Mouse (Mus musculus) megakaryocyte-erythroid progenitor cell, adult 5-6 weeks (primary cell): ENCODE results near the gene Sf3a1. TPM values are rescaled to one million over a fixed set of nuclear protein-coding genes. Genes with fewer than 3 reads are reported as not detected.
A peak's percentile ranks its signal among the peaks of the same experiment; 100 is the strongest.

Source experiments
- ATAC-seq: replicated peaks from 2 replicates; pipeline ENCODE4 v1.8.0; 2016; ENCODE audit warnings: mild to moderate bottlenecking, inconsistent platforms; ENCODE audit not compliant: severe bottlenecking, poor library complexity, low FRiP score, low TSS enrichment
- total RNA-seq, 2 experiments: library from RNA; stranded (forward) in 1 of 2; stranded (reverse) in 1 of 2; fragments of 200-1000, 215-1000 nt in 1 of 2; fragments of >200 nt in 1 of 2; fragmentation: Nextera tagmentation in 1 of 2; gene quantifications; 2 replicates each; pipeline ENCODE4 v1.2.3; 2014 to 2017

Gene Sf3a1
- total RNA-seq, 2 experiments from 2014 or later: 64.9 to 74.9 TPM

DNA sequence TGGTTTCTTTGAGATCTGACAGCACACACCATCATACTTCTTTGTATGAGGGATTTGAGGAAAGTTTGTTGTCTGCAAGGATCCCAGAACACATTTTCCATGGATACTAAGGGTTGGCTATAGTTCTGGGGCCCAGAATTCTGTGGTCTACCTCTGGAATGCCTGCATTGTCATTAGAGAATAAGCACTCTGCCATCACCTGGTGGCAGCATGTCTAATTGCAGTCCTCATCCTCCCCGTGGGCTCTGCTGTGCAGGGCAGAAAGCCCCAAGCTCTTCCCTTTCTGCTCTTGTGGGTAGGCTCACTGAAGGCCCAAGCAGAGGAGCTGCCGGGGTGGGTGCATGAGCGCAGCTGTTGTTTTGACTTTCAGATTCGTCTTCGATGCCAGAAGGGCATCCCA, 49.4 kb downstream of the Sf3a1 start:
- peak; percentile 64 for ATAC-seq

DNA sequence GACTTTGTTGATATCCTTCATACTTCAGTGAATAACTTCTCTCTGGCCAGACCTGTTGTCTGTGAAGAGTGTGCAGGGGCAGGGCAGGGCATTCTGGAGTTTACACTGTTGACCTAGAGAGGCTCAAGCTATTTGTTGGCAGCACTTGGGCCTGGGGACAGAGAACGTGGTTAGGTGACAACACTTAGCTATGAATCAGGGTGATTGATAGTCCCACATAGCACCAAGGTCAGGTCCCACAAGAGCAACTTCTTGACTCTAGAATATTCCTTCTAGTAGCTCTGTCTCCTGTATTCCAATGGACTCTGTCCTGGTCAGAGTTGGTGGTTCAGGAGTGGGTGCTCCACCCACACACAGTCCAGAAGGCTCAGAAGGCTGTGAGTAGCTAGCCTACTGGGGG, 50.6 kb downstream of the Sf3a1 start:
- ATAC-seq: no peak

DNA sequence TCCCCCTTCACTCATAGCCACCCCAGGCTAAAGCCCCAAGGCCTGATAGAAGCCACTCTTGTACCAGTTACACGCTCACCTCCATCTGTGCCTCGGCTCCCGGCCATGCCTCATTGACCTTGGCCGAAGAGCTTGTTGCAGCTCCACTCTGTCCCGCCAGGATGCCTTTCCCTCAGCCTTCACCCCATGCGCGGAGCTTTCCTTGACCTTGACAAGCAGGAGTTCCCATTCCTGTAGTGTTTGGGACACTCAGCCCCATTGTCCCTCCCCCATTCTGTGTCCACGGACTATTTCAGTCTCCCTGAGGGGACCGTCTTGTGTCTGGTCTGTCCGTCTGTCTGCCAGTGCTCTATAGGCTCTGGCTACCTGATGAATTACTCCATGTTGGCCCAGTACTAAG, 53.0 kb downstream of the Sf3a1 start:
- no peak for ATAC-seq

GRCm38 (mm10) chr11:4214572-4214971, 54.4 kb downstream of the Sf3a1 start:
- no peak for ATAC-seq

DNA sequence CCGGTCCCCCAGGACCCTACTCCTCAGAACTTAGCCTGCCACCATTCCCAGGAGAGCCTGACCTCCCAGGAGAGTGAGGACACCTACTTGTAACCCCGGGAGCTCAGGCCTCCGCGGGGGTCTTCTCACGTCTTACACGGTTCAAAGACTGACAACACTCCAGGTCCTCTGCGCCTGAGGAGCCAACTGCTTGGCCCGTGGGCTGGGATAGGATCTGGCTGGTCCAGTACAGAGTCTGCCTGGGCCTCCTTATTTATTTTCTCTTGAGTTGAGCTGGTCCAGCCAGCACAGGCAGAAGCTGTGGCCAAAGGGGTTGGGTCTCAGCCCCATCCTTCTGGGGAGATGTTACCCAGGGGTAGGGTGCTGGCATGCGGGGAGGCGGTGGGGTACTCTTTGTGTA, 54.9 kb downstream of the Sf3a1 start:
- no peak for ATAC-seq

GRCm38 (mm10) chr11:4216248-4217000, 56.3 kb downstream of the Sf3a1 start:
- no peak for ATAC-seq

- peak; percentile 93 for ATAC-seq
Measured at GRCm38 (mm10) chr11:4217914-4218629, 57.9 kb downstream of the Sf3a1 start, which contains the start of gene Castor1. Castor1 (plus strand) TSS chr11:4218225.

GRCm38 (mm10) chr11:4218637-4219036, 58.5 kb downstream of the Sf3a1 start:
- ATAC-seq: no peak

GRCm38 (mm10) chr11:4219317-4219751, 59.2 kb downstream of the Sf3a1 start:
- no peak for ATAC-seq

DNA sequence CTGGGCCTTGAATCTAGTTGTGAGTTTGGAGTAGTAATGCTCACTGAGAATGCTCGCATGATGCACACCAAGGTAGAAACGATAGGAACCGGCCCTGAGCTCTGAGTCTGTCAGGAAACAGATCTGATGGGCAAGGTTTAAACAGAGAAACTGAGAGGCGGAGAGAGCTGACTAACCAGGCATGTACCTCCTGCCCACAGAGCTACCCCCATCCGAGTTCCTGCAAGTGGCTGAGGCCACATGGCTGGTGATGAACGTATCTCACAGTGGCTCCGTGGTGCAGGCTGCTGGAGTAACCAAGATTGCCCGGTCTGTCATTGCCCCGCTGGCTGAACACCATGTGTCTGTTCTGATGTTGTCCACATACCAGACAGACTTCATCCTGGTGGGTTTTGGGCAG, 59.8 kb downstream of the Sf3a1 start:
- ATAC-seq: no peak

DNA sequence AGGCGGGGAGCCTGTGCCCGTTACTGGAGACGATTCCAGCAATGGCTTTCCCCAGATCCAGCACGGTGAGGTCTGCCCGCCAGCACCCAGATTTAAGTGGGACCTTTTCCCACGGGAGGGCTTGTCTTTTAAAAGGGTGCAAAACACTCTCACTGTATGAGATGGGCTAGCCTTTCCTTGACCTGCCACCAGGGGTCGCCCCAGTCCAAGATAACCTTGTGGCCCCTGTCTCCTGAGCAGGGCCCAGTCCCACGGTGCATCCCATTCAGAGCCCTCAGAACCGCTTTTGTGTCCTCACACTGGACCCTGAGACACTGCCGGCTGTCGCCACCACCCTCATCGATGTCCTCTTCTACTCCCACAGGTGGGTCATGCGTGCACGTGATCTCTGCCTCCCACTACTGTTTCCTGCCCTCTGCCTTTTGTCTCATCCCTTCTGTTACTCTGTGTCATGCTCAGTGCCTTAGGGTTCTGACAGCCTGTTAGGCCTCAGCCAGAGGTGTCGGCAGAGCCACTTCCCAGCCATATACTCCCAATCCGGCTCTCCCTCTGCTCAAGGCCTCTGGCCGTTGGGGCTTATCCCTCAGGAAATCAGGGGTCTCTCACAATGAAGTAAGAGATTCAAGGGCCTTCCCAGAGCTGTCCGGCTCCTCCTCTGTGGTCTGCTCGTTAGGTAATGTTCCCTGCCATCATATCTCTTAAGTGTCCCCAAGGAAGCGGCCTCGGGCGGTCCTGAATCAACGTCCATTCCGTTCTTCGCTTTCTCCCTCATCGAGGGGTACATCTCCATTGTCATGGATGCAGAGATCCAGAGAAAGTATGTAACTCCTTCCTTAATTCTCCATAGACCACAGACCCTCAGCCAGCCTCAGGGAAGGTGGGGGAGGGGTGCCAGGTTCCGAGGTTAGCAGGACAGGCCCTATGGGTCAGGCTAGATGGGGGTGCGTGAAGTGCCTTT, 60.6 kb downstream of the Sf3a1 start:
- peak; percentile 41 for ATAC-seq

DNA sequence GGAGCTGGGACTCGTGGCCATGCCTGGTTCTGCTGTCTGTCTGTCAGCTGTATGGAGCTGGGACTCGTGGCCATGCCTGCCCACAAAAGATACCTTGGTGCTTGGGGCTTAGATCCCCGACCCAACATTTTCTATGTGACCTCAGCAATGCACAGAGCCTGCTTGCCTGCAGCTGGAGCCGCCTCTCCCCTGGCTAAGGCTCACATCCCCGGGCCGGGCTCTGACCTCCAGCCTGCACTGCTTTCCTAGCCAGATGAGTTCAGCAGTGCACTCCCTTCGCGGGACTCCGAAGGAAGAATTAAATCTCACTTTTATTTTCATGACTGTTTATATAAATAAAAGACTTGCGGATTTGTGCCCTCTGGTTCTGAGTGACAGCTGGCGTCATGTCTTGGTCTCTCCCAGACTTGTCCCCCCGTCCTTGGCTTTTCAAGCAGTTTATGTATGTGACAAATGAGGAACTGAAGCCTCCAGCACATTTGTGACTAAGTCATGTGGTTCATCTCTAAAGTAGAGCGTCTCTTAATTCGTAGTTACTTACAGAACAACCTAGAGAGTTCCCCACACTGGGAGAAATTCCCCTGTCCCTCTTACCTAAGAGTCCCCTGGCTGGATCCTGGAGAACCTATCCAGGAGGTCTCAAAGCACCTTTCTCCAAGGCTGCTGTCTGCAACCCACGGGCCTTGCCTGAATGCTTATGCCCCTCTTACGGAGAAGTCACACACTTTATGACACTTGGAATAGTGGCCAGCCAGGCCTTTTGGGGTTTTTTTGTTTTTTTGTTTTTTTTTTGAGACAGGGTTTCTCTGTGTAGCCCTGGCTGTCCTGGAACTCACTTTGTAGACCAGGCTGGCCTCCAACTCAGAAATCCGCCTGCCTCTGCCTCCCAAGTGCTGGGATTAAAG, 62.1 kb downstream of the Sf3a1 start:
- ATAC-seq: no peak

DNA sequence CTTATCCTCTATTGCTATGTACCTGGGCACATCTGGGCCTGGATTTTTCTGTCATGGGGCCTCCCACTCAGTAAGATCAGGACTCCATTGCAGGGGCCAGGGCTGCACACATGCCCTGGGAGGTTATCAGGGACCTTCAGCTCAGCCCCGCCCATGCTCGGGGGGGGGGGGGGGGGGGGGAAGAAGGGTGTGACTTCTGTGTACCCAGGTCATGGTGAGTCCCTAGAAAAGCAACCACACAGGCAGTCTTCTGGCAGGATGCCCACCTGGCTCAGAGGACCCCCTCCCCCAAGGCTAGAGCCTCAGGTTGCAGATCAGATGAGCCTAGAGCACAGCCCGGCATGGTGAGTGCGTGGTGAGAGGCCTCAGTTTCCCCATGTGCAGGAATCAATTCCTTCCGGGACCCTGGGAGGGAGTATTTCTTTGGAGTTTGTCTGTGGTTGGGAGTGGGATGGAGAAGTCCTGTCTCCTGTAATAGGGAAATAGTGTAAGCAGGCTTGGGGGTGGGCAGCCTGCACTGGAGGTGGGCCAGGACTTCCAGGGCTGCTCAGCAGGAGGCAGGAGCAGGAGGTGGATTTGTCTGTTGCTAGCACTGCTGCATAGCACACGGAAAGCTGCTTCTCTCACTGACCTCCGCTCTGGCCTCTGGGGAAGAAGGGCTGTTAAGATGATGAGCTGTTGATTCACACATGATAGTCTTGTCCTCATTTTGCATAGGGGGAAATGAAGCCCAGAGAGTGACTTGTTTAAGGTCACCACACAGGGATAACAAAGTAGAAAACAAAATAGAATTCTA, 63.4 kb downstream of the Sf3a1 start:
- peak; percentile 45 for ATAC-seq

DNA sequence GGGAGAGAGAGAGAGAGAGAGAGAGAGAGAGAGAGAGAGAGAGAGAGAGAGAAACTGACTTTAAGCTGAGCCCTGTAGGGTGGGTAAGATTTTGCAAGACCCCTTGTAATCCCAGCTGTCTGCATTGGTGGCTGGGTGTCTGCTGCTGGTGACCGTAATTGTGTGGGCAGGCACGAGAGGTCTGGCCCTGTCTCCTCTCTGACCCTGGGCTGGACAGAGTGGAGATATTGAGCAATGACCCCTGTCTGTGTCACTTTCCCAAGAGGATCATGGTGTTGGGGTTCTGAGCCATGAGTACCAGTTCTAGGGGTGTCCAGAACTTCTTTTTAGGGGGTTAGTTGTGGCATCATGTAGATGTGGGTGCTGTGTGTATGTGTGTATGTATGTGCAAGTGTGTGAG, 64.1 kb downstream of the Sf3a1 start:
- no peak for ATAC-seq

DNA sequence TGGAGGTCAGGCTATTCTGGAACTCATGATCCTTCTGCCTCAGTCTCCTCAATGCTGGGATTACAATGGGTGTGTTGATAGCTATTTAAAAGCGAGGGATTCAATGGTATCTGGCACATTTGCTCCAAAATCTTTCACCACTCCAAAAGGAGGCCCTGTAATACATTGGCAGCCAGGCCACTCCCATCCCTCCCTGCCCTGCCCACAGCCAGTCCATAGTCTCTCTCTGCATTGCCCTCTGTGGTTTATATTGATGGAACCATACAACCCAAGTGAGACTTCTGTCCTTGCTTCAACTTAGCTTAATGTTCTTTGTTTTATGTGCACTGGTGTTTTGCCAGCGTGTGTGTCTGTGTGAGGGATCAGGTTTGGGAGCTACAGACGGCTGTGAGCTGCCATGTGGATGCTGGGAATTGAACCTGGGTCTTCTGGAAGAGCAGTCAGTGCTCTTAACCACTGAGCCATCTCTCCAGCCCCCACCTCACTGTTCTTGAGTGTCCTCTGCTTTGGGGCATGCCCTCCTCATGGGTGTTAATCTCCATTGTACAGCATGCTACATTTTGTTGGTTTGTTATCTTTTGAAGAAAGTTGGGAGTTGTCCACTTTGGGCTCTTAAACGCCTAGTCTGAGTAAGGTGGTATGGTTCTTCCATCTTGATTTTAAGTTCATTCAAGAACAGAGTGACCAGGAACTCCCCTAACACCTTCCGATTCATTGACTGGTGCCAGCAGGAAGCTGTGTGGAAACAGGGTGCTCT, 66.6 kb downstream of the Sf3a1 start:
- peak; percentile 55; the same call in 1 of the 2 replicates for ATAC-seq

GRCm38 (mm10) chr11:4228463-4228862, 68.3 kb downstream of the Sf3a1 start:
- ATAC-seq: no peak

DNA sequence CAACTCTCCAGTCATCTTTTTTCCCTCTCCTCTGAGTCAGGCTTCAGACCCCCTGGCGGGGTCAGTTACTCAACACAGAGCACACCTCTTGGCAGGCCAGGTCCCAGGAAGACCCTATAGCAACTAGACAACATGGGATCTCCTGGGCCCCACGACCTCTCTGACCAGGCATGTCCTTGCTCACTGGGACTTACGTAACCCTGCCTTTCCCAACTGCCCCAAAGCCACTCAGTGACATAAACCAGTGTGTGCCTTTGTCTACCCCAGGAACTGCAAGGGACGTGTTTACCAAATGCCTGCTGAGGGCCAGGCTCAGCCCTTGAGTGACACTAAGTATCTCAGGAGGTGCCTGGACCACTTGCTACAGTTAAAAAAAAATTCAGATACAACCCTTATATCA, 69.7 kb downstream of the Sf3a1 start:
- ATAC-seq: no peak
